Mouse (Mus musculus): Measurements from ENCODE around the gene Car14.
"Not testable (repeated sequence)": the region's sequence is repeated elsewhere in the genome, so short reads cannot be mapped to it uniquely, and the experiment has no call there.

Car14 gene

DNA sequence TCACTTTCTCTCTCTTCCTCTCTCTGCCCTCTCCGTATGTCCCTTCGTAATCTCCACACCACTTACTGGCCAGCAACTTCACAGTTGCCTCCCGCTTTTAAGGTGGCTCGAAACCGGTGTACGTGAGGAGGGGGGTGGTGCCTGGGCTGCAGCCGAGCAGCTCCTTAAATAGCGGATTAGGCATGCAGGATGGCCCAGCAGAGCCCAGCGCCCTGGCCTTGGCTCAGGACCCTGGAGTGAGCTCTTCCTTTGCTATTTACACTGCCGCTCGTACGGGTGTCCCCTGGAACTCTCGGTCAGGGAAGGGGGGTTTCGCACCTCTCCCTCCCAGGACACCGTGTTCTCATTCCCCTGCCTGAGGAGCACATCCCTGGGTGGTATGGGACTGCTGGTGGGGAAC is at the start of gene Car14:
Gene Car14, minus strand, starts transcription at position 124 of the 400 bp plus-strand sequence.
- DNase-seq, result no peak

DNA sequence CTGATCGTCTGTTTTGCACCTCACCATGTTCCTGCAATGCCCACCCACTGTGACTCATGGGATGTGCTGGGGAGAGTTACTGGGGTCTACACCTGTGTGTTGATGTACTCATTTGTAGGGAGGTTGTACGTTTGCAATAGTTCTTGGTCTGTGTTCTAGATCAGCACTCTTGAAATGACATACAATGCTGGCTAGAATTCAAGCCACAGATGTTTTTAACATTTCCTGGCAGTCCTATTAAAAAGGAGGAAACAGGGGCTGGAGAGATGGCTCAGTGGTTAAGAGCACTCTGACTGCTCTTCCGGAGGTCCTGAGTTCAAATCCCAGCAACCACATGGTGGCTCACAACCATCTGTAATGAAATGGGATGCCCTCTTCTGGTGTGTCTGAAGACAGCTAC is 49.0 kb upstream of the Car14 start:
- no peak for DNase-seq

- no peak for DNase-seq
Measured at GRCm38 (mm10) chr3:95953023-95953422, 48.5 kb upstream of the Car14 start.

DNA sequence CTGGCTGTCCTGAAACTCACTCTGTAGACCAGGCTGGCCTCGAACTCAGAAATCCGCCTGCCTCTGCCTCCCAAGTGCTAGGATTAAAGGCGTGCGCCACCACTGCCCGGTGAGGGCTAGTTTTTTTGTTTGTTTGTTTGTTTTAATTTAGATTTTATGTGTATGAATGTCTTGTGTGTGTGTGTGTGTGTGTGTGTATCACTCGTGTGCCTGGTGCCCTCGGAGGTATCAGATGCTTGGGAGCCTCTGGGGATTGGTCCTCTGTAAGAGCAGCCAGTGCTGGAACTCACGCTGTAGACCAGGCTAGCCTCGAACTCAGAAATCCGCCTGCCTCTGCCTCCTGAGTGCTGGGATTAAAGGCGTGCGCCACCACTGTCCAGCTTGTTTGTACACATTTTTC is 47.1 kb upstream of the Car14 start:
- DNase-seq, result not testable (repeated sequence)

DNA sequence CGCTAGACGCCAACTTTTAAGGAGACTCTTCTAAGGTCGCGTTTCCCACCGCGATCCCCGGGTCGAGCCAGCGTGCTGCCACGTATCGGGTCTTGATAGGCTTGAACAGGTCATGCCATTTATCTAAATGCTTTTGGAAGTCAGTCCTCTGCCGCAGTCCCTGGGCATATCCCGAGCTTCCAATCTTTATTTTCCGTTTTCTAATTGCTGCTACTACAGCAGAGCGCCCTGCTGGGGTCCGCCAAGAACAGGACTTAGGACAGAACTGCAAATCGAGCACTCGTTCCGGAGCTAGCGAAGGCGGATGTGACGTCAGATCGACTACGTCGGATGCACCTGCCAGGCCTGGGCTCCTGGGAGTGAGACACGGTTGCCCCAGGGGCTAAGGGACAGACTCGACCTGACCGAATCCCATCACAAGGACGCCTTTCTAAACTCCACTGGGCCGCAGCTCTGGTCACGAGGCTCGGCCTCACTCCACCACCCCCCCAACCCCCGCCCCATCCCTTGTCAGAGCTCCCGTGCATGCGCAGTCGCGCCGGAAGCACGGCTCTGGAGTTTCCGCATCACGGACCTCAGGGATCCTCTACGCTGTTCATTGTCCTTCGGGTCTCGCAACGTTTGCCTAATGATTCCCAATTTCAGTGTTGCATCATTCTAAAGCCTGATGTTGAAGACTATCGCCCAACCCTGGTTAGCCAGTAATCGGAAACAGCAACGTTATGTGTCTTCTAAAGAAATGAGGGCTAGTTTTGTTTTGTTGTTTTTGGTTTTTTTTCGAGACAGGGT is 46.5 kb upstream of the Car14 start:
- peak; percentile 80 to 87 for DNase-seq

GRCm38 (mm10) chr3:95948325-95948724 is 43.8 kb upstream of the Car14 start:
- no peak for DNase-seq

- DNase-seq, result no peak
Measured at GRCm38 (mm10) chr3:95945731-95946240, 41.3 kb upstream of the Car14 start.

DNA sequence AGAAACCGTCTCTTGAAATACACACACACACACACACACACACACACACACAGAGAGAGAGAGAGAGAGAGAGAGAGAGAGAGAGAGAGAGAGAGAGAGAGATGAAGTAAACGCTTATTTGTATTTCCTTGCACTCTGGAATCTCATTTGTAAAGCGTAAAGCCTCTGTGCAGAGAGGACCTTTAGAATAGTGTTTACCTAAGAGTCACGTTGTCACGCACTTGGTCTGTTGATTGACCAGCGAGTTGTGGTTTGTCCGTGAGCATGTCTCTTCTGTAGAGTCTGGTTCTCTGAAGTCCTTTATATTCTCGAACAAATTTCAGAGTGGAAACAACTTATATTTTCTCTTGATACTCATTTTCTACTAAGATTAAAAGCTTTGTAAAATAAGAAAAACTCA is 40.3 kb upstream of the Car14 start:
- no peak for DNase-seq

DNA sequence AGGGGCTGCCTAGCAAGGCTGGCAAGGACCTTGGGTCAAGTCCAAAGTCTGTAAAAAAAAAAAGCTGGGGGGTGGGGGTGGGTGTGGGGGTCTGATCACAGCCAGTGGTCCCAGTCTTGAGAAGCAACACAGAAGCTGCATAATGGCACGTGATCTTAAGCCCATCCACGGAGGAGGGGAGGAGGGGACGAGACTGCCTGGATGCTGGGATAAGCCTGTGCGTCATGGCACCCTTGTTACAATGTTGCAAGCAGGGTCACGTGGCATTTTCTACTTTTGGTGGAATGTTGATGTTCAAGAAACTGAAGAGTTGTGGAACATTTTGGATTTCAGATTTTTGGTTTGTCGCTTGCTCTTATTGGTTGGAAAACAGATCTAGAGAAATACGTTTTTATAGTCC is 38.7 kb upstream of the Car14 start:
- DNase-seq, result no peak

DNA sequence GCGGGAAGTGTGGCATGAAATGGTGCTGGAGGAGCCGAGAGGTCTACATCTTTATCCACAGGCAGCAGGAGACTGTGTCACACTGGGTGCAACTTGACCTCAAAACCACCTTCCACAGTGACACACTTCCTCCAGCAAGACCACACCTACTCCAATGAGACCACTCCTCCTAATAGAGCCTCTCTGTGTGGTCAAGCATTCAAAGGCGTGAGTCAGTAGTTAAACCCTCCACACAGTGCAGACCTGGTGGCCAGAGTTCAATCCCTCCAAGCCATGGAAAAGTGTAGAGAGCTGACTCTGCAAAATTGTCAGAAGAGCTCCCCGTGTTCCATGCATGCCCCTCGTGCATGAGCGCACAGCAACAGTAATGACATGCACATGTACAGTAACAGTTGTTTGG is 38.3 kb upstream of the Car14 start:
- DNase-seq, result no peak

GRCm38 (mm10) chr3:95938835-95939234 is 34.3 kb upstream of the Car14 start:
- no peak for DNase-seq

GRCm38 (mm10) chr3:95938217-95938616 is 33.7 kb upstream of the Car14 start:
- DNase-seq, result no peak

- DNase-seq, result no peak
Measured at GRCm38 (mm10) chr3:95934448-95934847, 30.0 kb upstream of the Car14 start.

GRCm38 (mm10) chr3:95933111-95933750 is 28.7 kb upstream of the Car14 start:
- no peak for DNase-seq

- DNase-seq, result no peak
Measured at GRCm38 (mm10) chr3:95932566-95932965, 28.1 kb upstream of the Car14 start.

DNA sequence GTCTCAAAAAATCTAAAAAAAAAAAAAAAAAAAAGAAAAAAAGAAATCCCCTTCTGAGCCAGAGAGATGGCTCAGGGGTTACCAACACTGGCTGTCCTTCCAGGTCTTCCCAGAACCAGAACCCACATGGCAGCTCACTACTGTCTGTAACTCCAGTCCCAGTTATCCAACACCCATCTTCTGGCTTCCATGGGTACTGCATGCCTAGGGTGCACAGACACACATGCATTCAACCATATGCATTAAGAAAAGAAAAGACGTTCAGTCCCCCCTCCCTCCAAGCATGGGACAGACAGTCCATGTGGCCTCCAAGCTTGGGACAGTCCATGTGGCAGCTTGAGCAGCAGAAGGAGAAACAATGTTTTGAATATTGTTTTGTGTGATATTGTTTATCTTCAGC is 27.7 kb upstream of the Car14 start:
- DNase-seq, result no peak

DNA sequence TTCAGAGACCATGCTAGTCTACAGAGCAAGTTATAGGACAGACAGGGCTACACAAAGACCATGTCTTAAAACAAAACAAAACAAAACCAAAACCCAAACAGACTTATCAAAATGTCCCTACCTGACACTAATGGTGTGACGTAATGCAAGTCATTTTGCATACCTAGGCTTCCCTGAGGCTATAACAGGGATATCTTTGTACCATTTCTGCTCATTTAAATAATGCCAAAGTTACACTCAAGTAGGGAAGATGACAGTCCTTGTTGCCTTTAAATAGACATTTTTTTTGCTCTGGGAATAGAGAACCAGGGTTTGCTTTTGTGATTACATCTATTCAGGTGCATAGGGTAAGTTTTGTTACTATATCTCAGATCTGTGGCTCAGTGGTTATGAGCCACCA is 27.0 kb upstream of the Car14 start:
- DNase-seq, result no peak

- no peak for DNase-seq
Measured at GRCm38 (mm10) chr3:95930471-95930789, 25.9 kb upstream of the Car14 start.

- DNase-seq, result peak; percentile 42 to 56
Measured at GRCm38 (mm10) chr3:95929581-95930470, 25.3 kb upstream of the Car14 start.

GRCm38 (mm10) chr3:95928658-95929503 is 24.4 kb upstream of the Car14 start, which contains the start of gene Anp32e:
Gene Anp32e (plus strand): TSS chr3:95929246.
- peak; percentile 94 to 96 for DNase-seq

GRCm38 (mm10) chr3:95928261-95928657 is 23.8 kb upstream of the Car14 start:
- DNase-seq, result no peak

DNA sequence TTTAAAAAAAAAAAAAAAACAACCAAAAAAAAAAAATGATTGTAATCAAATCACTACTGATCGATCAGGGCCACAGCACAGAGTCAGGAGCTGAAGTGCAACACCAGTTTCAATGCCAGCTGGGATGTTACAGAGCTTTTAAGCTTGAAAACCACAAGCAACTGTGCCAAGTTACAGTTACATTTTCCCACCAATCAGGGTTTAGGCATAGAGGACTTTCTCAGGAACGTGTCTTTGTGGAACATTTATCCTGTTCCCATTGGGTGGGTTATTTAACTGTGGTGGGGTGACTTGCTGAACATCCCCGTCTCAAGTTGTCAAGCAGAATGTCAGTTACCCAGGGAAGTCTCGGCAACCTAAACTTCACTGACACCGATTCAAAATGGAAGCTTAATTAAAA is 20.6 kb upstream of the Car14 start:
- no peak for DNase-seq

All from spleen, adult 18-20 months (tissue).